Mouse (Mus musculus) liver, embryonic 14.5 days (tissue): Measurements from ENCODE around the gene Sult6b1. TPM values are rescaled to one million over a fixed set of nuclear protein-coding genes. Genes with fewer than 3 reads are reported as not detected.

Experiments
- ATAC-seq: fragments of 200-750 bp; cut with Nextera tagmentation; 2 replicates; pipeline ENCODE4 v1.8.0; 2017; ENCODE audit warnings: moderate number of reproducible peaks, mild to moderate bottlenecking, moderate library complexity; ENCODE audit not compliant: insufficient read depth
- DNase-seq, 3 experiments: peaks; one replicate each; pipeline ENCODE4 v3.0.0-alpha.2; 2012 to 2013; ENCODE audit warnings: low read depth in 3 of 3, low spot score in 3 of 3
- H3K27ac ChIP-seq: fragments of 300-500 bp; sonication (generic); 2 replicates; pipeline ENCODE4 v1.5.1; 2014; ENCODE audit warnings: moderate library complexity, mild to moderate bottlenecking, control low read depth, inconsistent platforms
- H3K27me3 ChIP-seq: fragments of 300-500 bp; sonication (generic); 2 replicates; pipeline ENCODE4 v1.6.1; 2014; ENCODE audit warnings: mild to moderate bottlenecking, low read length, moderate library complexity; ENCODE audit not compliant: control insufficient read depth, insufficient read depth
- H3K36me3 ChIP-seq: fragments of 300-500 bp; sonication (generic); replicated peaks from 2 replicates; pipeline ENCODE4 v1.6.1; 2014; ENCODE audit warnings: low read depth; ENCODE audit not compliant: control insufficient read depth, insufficient read depth
- H3K4me1 ChIP-seq, 2 experiments: fragments of 200-500 bp in 1 of 2; fragments of 300-500 bp in 1 of 2; sonication (generic) in 1 of 2; replicated peaks; 2 replicates each; pipeline ENCODE4 v1.6.1; 2012 to 2014; ENCODE audit warnings: antibody characterized with exemption in 1 of 2, inconsistent platforms in 1 of 2, low read length in 1 of 2; ENCODE audit not compliant: control insufficient read depth in 2 of 2, insufficient read depth in 2 of 2
- H3K4me2 ChIP-seq: fragments of 300-500 bp; sonication (generic); 2 replicates; pipeline ENCODE4 v1.6.1; 2014; ENCODE audit warnings: low read depth, mild to moderate bottlenecking, control low read depth, moderate library complexity
- H3K4me3 ChIP-seq, 2 experiments: fragments of 200-500 bp in 1 of 2; fragments of 300-500 bp in 1 of 2; sonication (generic) in 1 of 2; 2 replicates each; pipeline ENCODE4 v1.5.1; 2012 to 2014; ENCODE audit warnings: low read depth in 2 of 2, low read length in 2 of 2, mild to moderate bottlenecking in 2 of 2, control low read depth in 1 of 2, inconsistent platforms in 1 of 2, moderate library complexity in 1 of 2; ENCODE audit not compliant: insufficient read depth in 1 of 2
- H3K9ac ChIP-seq: fragments of 300-500 bp; sonication (generic); replicated peaks from 2 replicates; pipeline ENCODE4 v1.6.1; 2014; ENCODE audit warnings: mild to moderate bottlenecking, control low read depth, moderate library complexity
- H3K9me3 ChIP-seq: fragments of 300-500 bp; sonication (generic); 2 replicates; pipeline ENCODE4 v1.6.1; 2016; ENCODE audit warnings: low read length, mixed read lengths; ENCODE audit not compliant: control insufficient read depth
- CTCF ChIP-seq: IDR thresholded peaks from 2 replicates; pipeline ENCODE4 v1.5.1; 2016; ENCODE audit warnings: antibody characterized with exemption, low read depth, control low read depth
- EP300 ChIP-seq: IDR thresholded peaks from 2 replicates; pipeline ENCODE4 v1.6.1; 2016; ENCODE audit warnings: antibody characterized with exemption, low read depth
- WGBS: fragments of 180-500 bp; shearing (Covaris S2); extraction: QIAGEN DNeasy Blood & Tissue Kit; methylation state at CpG from one replicate; pipeline ENCODE4 v1.1.7; 2014; ENCODE audit not compliant: insufficient replicate concordance; 5-methylcytosine and 5-hydroxymethylcytosine counted together
- polyA plus RNA-seq, 2 experiments: library from polyadenylated mRNA; depleted of rRNA in 1 of 2; stranded (reverse) in 1 of 2; unstranded in 1 of 2; fragments of >200 nt; fragmentation: Nextera tagmentation in 1 of 2; extraction: Ambion mirVana in 1 of 2; gene quantifications; 2 replicates each; pipeline versions ENCODE4 v1.2.1 to v1.2.3; 2012 to 2014

Sult6b1 gene
- polyA plus RNA-seq, 2 experiments: 0.08 TPM; not detected in 1

DNA sequence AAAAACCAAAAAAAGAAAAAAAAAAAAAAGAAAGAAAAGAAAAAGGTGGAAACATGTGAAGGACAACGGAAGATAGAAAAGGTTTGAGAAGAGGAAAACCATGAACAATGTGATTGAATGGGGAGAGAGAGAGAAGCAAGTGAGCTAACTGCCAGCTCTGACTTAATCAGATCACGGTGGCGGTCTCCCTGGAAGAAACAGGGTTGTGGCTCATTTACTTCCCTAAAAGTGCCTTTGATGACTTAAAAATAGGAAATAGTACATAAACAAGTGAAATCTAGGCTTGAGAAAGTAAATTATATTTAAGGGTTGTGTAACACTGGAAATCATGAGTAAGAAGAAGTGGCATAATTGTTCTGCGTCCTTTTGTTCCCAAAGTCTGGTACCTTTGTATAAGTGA lies 32.1 kb upstream of the Sult6b1 start:
- H3K27ac ChIP-seq: no peak overlapping the region
- no peak for ATAC-seq
- no peaks in the 10 kb centered on the region for H3K9me3 ChIP-seq
- peaks cover 15% of the 10 kb centered on the region for H3K36me3 ChIP-seq
- TF ChIP-seq EP300: no peak
- TF ChIP-seq CTCF: no peak
- WGBS: 67% methylated on average over 4 of the region's 4 CpGs
- H3K27me3 ChIP-seq: no peaks in the 10 kb centered on the region
- peaks cover 7 to 10% of the 10 kb centered on the region in 2 experiments for H3K4me1 ChIP-seq
- H3K4me3 ChIP-seq: no peak overlapping the region
- H3K4me2 ChIP-seq: no peak overlapping the region
- H3K9ac ChIP-seq: no peak overlapping the region
- no peak for DNase-seq

DNA sequence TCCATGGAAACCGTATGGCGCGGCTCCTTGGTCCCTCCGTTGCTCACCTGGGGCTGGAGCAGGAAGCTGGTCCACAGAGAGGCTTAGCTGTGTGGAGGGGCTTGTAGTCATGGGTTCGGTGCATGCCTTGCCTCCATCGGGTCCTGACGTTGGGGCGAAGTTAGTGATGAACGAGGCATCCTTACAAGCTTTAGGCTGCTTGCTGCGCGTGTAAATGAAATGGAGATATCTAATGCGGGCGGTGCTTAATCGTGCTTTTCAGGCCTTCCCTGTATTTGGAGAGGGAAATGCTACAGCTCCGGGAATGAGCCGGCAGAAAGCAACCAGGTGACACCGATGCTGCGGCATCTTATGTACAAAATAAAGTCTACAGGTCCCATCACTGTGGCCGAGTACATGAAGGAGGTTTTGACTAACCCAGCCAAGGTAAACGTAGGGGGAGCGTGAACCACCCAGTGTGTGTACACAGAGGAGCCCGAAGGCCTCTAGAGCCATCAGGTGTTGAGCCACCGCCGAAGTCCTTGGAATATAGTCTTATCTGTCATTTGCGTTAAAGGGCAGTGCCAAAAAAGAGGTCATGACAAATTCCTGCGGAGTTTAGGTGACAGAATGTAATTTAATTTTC lies 30.5 kb upstream of the Sult6b1 start:
- no peak for TF ChIP-seq EP300
- no peak for TF ChIP-seq CTCF

DNA sequence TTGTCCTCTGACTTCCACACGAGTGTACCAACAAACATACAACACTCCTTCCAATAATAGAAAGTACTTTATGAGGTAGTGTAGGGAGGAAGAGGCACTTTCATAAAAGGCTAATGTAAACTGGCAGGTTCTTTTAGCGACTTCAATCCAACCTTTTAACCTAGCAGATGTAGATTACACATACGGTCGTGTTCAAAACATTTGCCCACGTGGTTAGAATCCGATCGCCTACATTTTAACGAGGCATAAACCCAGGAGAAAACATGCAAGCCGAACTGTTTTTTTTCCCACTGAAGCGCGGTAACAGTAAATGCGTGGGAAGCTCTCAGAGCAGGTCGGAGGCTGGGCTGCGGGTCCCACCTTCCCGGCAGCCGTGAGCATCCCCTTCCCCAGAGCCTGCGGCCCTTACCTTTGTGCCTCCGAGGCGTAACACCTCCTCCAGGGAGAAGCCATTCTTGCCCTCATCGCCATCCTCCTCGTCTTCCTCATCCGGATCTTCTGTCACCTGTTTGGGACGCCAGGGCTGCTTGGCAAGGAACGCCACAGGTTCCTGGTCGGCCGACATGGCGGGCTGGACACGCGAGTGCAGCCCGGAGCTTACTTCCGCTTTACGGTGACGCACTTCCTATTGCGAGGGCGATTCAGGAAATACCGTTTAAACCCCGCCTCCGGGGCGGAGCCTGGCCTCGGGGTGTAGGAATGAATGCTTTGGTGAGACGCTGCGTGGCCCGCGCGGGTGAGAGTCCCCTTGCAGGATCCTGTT lies 29.9 kb upstream of the Sult6b1 start, which contains the start of the genes Cebpz and Ndufaf7:
Gene Cebpz (minus strand): TSS at position 601 of the 763 bp plus-strand sequence.
Gene Ndufaf7 (plus strand): TSS at position 671 of the 763 bp plus-strand sequence.
- Histone ChIP-seq H3K27me3 (no peaks in the 10 kb centered on the region), H3K27ac (no peak within 1 kb of the TSS; the same call in 1 of the 2 replicates), H3K9me3 (no peaks in the 10 kb centered on the region), H3K4me3 (peak within 1 kb of the TSS; percentile 90 to 97), H3K9ac (peak within 1 kb of the TSS; percentile 85), H3K4me1 (peaks cover 7 to 12% of the 10 kb centered on the region in 2 experiments), H3K4me2 (peak within 1 kb of the TSS; percentile 76), H3K36me3 (peaks cover 28% of the 10 kb centered on the region)
- under 1% methylated on average over 45 of the region's 45 CpGs for WGBS
- peak; percentile 99 for ATAC-seq
- DNase-seq: peak; percentile 96 to 98 (median 97)
- TF ChIP-seq EP300: no peak

More for the DNA sequence above, 30.5 kb upstream of the Sult6b1 start:
- Histone ChIP-seq H3K4me1 (peaks cover 7 to 12% of the 10 kb centered on the region in 2 experiments), H3K27ac (no peak overlapping the region; the same call in 1 of the 2 replicates), H3K27me3 (no peaks in the 10 kb centered on the region), H3K9ac (peak overlapping the region; percentile 66), H3K36me3 (peaks cover 22% of the 10 kb centered on the region), H3K4me2 (peak overlapping the region; percentile 76), H3K9me3 (no peaks in the 10 kb centered on the region), H3K4me3 (peak overlapping the region; percentile 90 to 97)
- ATAC-seq (peak; percentile 19; the same call in 1 of the 2 replicates), DNase-seq (no peak)
- 7% methylated on average over 26 of the region's 26 CpGs for WGBS

DNA sequence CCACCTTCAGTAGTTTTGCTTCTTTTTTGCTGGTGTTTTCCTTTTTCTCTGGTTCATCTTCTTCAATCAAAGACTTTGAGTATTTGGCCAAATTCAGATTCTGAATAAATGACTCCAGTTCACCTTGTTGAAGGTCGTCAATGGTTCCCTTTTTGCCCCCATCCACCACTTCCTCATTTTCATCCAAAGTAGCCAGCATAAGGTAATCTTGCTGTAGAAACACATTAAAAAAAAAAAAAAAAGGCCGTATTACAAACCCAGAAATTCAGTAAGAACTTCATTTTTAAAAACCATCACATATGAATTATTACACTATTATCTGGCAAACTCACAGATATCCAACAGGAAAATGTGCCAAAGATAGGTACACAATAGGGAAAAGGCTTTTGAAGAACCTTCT lies 29.1 kb upstream of the Sult6b1 start:
- Histone ChIP-seq H3K27me3 (no peaks in the 10 kb centered on the region), H3K4me1 (peaks cover 7 to 12% of the 10 kb centered on the region in 2 experiments), H3K27ac (no peak overlapping the region), H3K9me3 (no peaks in the 10 kb centered on the region), H3K36me3 (peaks cover 36% of the 10 kb centered on the region), H3K4me2 (peak overlapping the region; percentile 76), H3K9ac (peak overlapping the region; percentile 85), H3K4me3 (peak overlapping the region; percentile 90 to 97; a peak in 3 of 4 replicates)
- WGBS: 31% methylated on average over 2 of the region's 2 CpGs
- DNase-seq: no peak
- TF ChIP-seq CTCF (no peak), EP300 (no peak)
- ATAC-seq: no peak

DNA sequence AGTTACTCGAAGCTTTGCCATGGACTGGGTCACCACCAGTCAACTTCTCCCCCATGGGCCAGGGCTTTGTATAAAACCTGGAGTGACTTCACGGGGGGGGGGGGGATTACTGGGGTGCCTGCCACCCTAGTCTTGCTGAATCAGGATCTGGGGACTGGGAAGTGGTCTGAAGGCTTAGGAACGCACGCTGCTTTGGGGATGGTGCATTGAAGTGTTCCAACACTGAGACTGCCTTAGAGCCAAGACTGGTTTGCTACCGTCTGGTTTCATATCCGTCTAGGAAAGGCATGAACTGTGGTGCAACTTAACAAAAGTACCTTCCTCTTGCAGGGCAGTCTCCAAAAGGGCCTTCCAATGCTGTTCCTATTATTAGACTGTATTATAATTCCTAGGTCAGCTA lies 10.9 kb upstream of the Sult6b1 start:
- Histone ChIP-seq H3K9ac (no peak overlapping the region), H3K27ac (no peak overlapping the region)

More for the DNA sequence above, 10.9 kb upstream of the Sult6b1 start:
- ATAC-seq: no peak
- Histone ChIP-seq H3K27me3 (no peaks in the 10 kb centered on the region), H3K4me1 (peaks cover 8 to 10% of the 10 kb centered on the region in 2 experiments; a peak in 3 of 4 replicates), H3K4me3 (no peak overlapping the region; a peak in 1 of 4 replicates), H3K36me3 (peaks cover 20% of the 10 kb centered on the region), H3K9me3 (no peaks in the 10 kb centered on the region), H3K4me2 (peak overlapping the region; percentile 83)
- 47% methylated on average over 6 of the region's 6 CpGs for WGBS
- DNase-seq: no peak
- TF ChIP-seq EP300 (no peak), CTCF (no peak)
